Mouse (Mus musculus): ENCODE data around the gene Acss2.

Gene Acss2

DNA sequence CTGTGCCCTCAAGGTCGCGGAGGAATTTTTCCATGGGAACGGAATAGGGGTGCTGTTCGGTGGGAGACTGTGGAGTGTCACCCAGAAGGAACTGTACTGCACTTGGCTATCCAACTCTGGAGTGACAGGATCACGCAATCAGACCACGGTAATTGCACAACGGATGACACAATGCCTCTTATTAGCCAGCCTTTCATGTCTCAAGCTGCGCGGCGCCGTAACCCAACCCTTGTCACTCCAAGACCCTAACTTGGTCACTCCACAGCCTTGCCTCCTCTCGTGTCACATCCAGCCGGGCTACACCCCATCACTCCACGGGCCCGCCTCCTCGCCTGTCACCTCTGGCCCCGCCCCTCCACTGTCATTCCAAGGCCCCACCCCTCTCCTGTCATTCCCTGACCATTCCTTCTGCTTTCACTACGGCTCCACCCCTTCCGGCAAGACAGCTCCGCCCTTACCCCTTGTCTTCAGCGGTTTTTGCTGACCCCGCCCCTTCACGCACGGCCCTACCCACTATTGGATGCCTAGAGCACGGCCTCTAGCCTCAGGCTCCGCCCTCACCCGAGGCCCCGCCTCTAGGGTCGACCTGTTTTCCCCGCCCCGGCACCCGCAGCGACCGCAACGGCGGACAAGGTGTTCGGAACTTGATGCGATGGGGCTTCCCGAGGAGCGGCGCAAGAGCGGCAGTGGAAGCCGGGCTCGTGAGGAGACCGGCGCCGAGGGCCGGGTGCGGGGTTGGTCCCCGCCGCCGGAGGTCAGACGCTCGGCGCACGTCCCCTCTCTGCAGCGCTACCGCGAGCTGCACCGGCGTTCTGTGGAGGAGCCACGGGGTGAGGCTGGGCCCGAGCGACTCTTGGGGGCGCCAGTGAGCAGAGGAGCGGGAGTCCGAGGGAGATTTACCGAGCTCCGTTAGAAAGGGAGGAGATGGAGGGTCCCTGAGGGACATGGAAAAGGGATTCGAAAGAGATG is at the start of gene Acss2, which contains the start of gene Ggt7:
TSS of gene Acss2 (plus strand) at position 494 of the 969 bp plus-strand sequence.
TSS of gene Ggt7 (minus strand) at position 783 of the 969 bp plus-strand sequence.
- CTCF ChIA-PET, result interaction anchor here (0.6 kb wide), 1 partner anchor 143 kb away, joined by 8 read pairs; no protein-coding TSS in a partner anchor

- CTCF ChIA-PET, result no interaction called here
Measured at GRCm38 (mm10) chr2:155472671-155473569, 44.8 kb upstream of the Acss2 start.

DNA sequence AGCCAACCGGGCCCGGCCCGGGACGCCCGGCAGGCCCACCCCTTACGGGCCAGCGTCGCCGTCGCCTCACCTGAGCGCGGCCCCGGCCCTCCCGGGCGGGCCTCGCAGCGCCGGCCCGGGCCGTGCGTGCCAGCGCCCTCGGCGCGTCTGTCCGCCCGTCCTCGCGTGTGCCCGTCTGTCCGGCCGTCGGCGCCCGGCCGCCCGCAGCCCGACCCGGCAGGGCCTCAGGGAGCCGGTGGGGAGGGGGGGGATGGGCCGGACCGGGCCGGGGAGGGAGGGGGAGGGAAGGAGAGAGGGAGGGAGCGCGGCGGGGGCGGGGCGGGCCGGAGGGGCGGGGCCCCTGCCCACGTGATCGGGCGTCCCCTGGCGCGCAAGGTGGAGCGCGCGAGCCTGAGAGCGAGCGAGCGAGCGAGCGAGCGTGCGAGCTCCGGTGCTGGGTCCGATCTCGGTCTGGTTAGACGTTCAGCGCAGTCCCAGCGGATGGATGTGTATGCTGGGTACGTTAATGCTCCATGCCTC is 44.1 kb upstream of the Acss2 start, which contains the start of gene Ncoa6:
TSS of gene Ncoa6 (minus strand) at position 325 of the 519 bp plus-strand sequence.
- CTCF ChIA-PET, result no interaction called here

DNA sequence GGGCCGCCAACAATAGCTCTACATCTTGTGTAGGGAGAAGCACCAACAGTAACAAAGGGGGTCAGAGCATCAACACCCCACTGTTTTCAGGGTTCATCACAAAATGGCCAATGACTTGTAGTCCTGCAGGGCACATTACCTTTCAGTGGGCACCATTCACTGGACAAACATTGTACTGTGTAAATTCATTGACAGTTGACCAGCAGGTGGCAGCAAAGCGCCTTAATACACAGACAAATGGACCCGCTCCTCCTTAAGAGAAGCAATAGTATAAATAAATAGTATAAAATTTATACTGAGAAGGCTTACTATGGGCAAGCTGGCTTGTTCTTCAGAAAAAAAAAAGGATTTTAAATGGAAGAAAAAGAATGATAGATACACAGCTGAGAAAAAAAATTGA is 35.7 kb upstream of the Acss2 start:
- CTCF ChIA-PET, result interaction anchor here (0.7 kb wide), 1 partner anchor 508 kb away, joined by 5 read pairs; no protein-coding TSS in a partner anchor

DNA sequence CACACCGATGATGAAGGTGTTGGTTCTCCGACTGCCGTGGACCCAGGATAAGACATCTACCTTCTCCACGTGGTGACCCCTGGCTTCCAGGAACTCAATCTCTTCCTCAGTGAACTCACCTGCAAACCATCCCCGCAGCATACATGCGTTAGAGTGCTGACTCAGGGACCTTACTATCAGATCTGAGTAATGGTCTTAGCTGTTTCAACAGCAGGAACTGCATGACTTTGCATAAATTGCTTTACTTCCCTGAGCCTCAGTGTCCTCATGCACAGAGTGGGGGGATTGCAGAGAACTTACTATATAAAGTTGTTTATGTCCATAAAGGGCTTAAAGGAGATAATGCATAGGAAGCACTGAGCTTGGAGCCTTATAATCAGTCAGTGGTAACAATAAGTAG is 26.8 kb upstream of the Acss2 start:
- CTCF ChIA-PET, result no interaction called here

- CTCF ChIA-PET, result no interaction called here
Measured at GRCm38 (mm10) chr2:155502596-155502995, 15.2 kb upstream of the Acss2 start.

GRCm38 (mm10) chr2:155504440-155505355 is 13.1 kb upstream of the Acss2 start:
- CTCF ChIA-PET, result no interaction called here

GRCm38 (mm10) chr2:155505811-155506210 is 11.9 kb upstream of the Acss2 start:
- CTCF ChIA-PET, result no interaction called here

- CTCF ChIA-PET, result interaction anchor here (0.6 to 0.7 kb wide), 2 partner anchors 7 to 342 kb away, joined by 3 to 6 read pairs; no protein-coding TSS in a partner anchor
Measured at GRCm38 (mm10) chr2:155507721-155508470, 9.9 kb upstream of the Acss2 start.

GRCm38 (mm10) chr2:155512479-155512878 is 5.3 kb upstream of the Acss2 start:
- CTCF ChIA-PET, result no interaction called here

- CTCF ChIA-PET, result interaction anchor here (0.7 to 0.9 kb wide), 2 partner anchors 104 to 121 kb away, joined by 3 read pairs; no protein-coding TSS in a partner anchor
Measured at GRCm38 (mm10) chr2:155513543-155513942, 4.2 kb upstream of the Acss2 start.

DNA sequence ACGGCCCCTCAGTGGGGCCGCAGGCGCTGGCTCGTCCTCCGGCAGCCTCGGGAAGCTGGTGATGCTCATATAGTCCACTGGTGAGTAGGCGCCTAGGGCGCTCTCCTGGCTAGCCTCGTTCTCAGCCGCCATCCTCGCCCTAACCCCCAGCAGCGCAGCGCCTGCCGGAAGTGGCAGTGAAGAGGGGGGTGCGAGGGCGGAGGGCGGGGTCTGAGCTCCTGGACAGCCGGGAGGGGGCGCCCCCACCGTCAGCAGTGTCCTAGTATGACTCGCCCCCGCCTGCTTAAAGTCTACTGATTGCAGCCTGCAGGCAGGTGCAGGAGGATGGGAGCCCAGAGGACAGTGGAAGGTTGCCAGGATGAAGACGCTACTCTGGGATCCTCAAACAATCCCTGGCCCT is 3.1 kb upstream of the Acss2 start:
- CTCF ChIA-PET, result no interaction called here

- CTCF ChIA-PET, result interaction anchor here (0.7 to 0.9 kb wide), 2 partner anchors 12 to 67 kb away, joined by 3 read pairs; no protein-coding TSS in a partner anchor
Measured at GRCm38 (mm10) chr2:155515941-155516340, 1.8 kb upstream of the Acss2 start.

- CTCF ChIA-PET, result interaction anchor here (0.5 kb wide), 1 partner anchor 584 kb away, joined by 4 read pairs; no protein-coding TSS in a partner anchor
Measured at GRCm38 (mm10) chr2:155518531-155519270, 953 bp downstream of the Acss2 start.

DNA sequence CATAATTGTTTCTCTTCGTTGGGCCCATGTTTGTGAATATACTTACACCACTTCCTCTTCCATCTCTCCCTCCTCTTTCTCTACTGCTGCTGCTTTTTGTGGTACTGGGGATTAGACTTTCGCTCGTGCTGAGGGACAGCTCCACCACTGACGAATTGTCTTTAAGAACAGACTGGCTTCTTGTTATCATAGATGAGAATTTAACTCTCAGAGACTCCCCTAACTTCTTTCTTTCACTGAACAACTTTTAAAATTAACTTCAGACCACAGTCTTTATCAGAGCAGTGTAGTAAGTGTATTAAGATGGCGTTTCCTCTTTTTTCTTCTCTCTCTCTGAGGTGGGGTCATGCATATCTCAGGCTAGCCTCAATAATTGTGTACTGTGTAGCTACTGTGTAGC is 6.0 kb downstream of the Acss2 start:
- CTCF ChIA-PET, result interaction anchor here (0.6 kb wide), 1 partner anchor 159 kb away, joined by 5 read pairs; no protein-coding TSS in a partner anchor

DNA sequence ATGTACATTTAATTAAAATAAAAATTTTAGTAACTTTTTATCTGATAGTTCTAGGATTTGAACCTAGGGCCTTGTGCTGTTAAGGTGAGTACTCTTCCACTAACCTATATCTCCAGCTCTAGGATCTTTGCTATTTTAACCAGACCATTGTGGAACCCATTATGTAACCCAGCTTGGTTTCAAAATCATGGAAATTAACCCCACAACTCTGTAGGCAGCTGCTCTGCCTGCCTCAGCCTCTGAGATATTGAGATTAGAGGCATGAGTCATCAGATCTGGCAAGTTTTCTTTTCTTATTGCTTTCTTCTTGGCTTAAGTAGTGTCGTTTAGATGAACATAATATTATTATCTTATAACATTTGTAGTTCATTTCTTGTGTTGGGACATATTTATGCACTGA is 6.6 kb downstream of the Acss2 start:
- CTCF ChIA-PET, result no interaction called here

GRCm38 (mm10) chr2:155527367-155527766 is 9.6 kb downstream of the Acss2 start:
- CTCF ChIA-PET, result interaction anchor here (0.9 kb wide), 1 partner anchor 11 kb away, joined by 3 read pairs; no protein-coding TSS in a partner anchor

DNA sequence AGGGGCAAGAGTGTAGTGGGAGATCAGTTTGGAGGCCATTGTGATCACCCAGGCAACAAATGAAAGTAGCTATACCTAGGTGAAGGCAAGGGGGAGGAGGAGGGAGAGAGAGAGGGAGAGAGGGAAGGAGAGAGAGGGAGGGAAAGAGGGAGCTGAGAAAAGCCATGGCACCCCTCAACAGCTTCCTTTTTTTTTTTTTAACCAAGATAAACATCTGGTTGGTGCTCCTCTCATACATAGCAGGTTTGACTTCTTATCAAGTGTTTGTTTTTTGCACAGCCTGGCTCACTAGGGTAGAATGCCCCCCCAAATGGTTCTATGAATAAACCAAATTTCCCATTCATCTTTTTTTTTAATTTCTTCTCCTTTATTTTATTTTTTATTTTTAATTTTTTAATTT is 18.5 kb downstream of the Acss2 start:
- CTCF ChIA-PET, result interaction anchor here (0.6 to 0.7 kb wide), 2 partner anchors 10 to 64 kb away, joined by 5 read pairs; no protein-coding TSS in a partner anchor

Data from spleen, embryonic (tissue).